Mouse (Mus musculus): ENCODE measurements at regions not wholly inside any gene's neighbourhood (a gene's known extent, or its start where the extent isn't known, plus 50 kb on each side); places are given as distances from the start of the nearest gene placed in this dataset.

- TF ChIP-seq ZC3H11A (IDR thresholded peaks at IDR 0.05; ENCODE audit: borderline replicate concordance, low read depth, low read length) = peak; percentile 57; the same call in 1 of the 2 replicates
- TF ChIP-seq MAFK (IDR thresholded peaks at IDR 0.05; ENCODE audit: insufficient read depth, low read depth, low read length) = no peak
- in situ Hi-C loops (cut with MboI; ENCODE audit: low sequenced_read_pairs in 2 of 2, unreplicated experiment in 2 of 2) = no loop called here
- no peaks in the 10 kb centered on the region for H3K36me3 ChIP-seq (ENCODE audit: control insufficient read depth, insufficient read depth, low read length, poor library complexity, severe bottlenecking)
- DNase-seq (ENCODE audit: low read depth, low spot score) = peak; percentile 19
- no peak overlapping the region for H3K27ac ChIP-seq (ENCODE audit: insufficient read depth, low read depth, low read length, poor library complexity, severe bottlenecking)
- H3K9me3 ChIP-seq (ENCODE audit: control insufficient read depth, insufficient read depth, low read depth, low read length) = no peaks in the 10 kb centered on the region
- H3K4me3 ChIP-seq (ENCODE audit: insufficient read depth in 1 of 2, low read depth in 1 of 2, low read length in 2 of 2, poor library complexity in 1 of 2, severe bottlenecking in 1 of 2) = no peak overlapping the region
- H3K9ac ChIP-seq (ENCODE audit: insufficient read depth, low read depth, low read length, poor library complexity, severe bottlenecking) = no peak overlapping the region
- H3K4me1 ChIP-seq (ENCODE audit: control insufficient read depth in 2 of 2, insufficient read depth in 2 of 2, low read length in 2 of 2, poor library complexity in 1 of 2) = no peaks in the 10 kb centered on the region
These were observed 675.6 kb downstream of the Adcyap1 start for GRCm38 (mm10) chr17:93874430-93874829.

- peak; percentile 16 for DNase-seq (ENCODE audit: low read depth, low spot score)
- no peak for TF ChIP-seq ZC3H11A (IDR thresholded peaks at IDR 0.05; ENCODE audit: borderline replicate concordance, low read depth, low read length)
- no peak for TF ChIP-seq HCFC1 (IDR thresholded peaks at IDR 0.05; ENCODE audit: borderline replicate concordance, insufficient read depth, low read length)
- TF ChIP-seq CHD2 (IDR thresholded peaks at IDR 0.05; ENCODE audit: low read depth, low read length) = no peak
- TF ChIP-seq ZNF384 (IDR thresholded peaks at IDR 0.05; ENCODE audit: low read depth, low read length) = no peak
- no peak for TF ChIP-seq MAFK (IDR thresholded peaks at IDR 0.05; ENCODE audit: insufficient read depth, low read depth, low read length)
- no peak overlapping the region for H3K9ac ChIP-seq (ENCODE audit: insufficient read depth, low read depth, low read length, poor library complexity, severe bottlenecking)
- H3K4me3 ChIP-seq (ENCODE audit: insufficient read depth in 1 of 2, low read depth in 1 of 2, low read length in 2 of 2, poor library complexity in 1 of 2, severe bottlenecking in 1 of 2) = no peak overlapping the region
- no peaks in the 10 kb centered on the region for H3K9me3 ChIP-seq (ENCODE audit: control insufficient read depth, insufficient read depth, low read depth, low read length)
- in situ Hi-C loops (cut with MboI; ENCODE audit: low sequenced_read_pairs in 2 of 2, unreplicated experiment in 2 of 2) = no loop called here
- no peak overlapping the region for H3K27ac ChIP-seq (ENCODE audit: insufficient read depth, low read depth, low read length, poor library complexity, severe bottlenecking)
- no peaks in the 10 kb centered on the region for H3K36me3 ChIP-seq (ENCODE audit: control insufficient read depth, insufficient read depth, low read length, poor library complexity, severe bottlenecking)
- peaks cover 0 to 2% of the 10 kb centered on the region in 2 experiments; a peak in 1 of 4 replicates for H3K4me1 ChIP-seq (ENCODE audit: control insufficient read depth in 2 of 2, insufficient read depth in 2 of 2, low read length in 2 of 2, poor library complexity in 1 of 2)
These were observed 706.8 kb downstream of the Adcyap1 start for GRCm38 (mm10) chr17:93905666-93906065.

- H3K4me1 ChIP-seq (ENCODE audit: control insufficient read depth in 2 of 2, insufficient read depth in 2 of 2, low read length in 2 of 2, poor library complexity in 1 of 2) = no peaks in the 10 kb centered on the region
- in situ Hi-C loops (cut with MboI; ENCODE audit: low sequenced_read_pairs in 2 of 2, unreplicated experiment in 2 of 2) = no loop called here
- TF ChIP-seq CHD2 (IDR thresholded peaks at IDR 0.05; ENCODE audit: low read depth, low read length) = no peak
- TF ChIP-seq ZC3H11A (IDR thresholded peaks at IDR 0.05; ENCODE audit: borderline replicate concordance, low read depth, low read length) = no peak
- no peak for TF ChIP-seq HCFC1 (IDR thresholded peaks at IDR 0.05; ENCODE audit: borderline replicate concordance, insufficient read depth, low read length)
- no peak for TF ChIP-seq MAFK (IDR thresholded peaks at IDR 0.05; ENCODE audit: insufficient read depth, low read depth, low read length)
- TF ChIP-seq ZNF384 (IDR thresholded peaks at IDR 0.05; ENCODE audit: low read depth, low read length) = no peak
- DNase-seq (ENCODE audit: low read depth, low spot score) = no peak
- no peaks in the 10 kb centered on the region for H3K36me3 ChIP-seq (ENCODE audit: control insufficient read depth, insufficient read depth, low read length, poor library complexity, severe bottlenecking)
- H3K27ac ChIP-seq (ENCODE audit: insufficient read depth, low read depth, low read length, poor library complexity, severe bottlenecking) = no peak overlapping the region
- H3K9me3 ChIP-seq (ENCODE audit: control insufficient read depth, insufficient read depth, low read depth, low read length) = no peaks in the 10 kb centered on the region
- no peak overlapping the region for H3K4me3 ChIP-seq (ENCODE audit: insufficient read depth in 1 of 2, low read depth in 1 of 2, low read length in 2 of 2, poor library complexity in 1 of 2, severe bottlenecking in 1 of 2)
- H3K9ac ChIP-seq (ENCODE audit: insufficient read depth, low read depth, low read length, poor library complexity, severe bottlenecking) = no peak overlapping the region
These were observed 723.6 kb downstream of the Adcyap1 start for GRCm38 (mm10) chr17:93922412-93922811.

- no peaks in the 10 kb centered on the region for H3K4me1 ChIP-seq (ENCODE audit: control insufficient read depth in 2 of 2, insufficient read depth in 2 of 2, low read length in 2 of 2, poor library complexity in 1 of 2)
- H3K27ac ChIP-seq (ENCODE audit: insufficient read depth, low read depth, low read length, poor library complexity, severe bottlenecking) = no peak overlapping the region
- in situ Hi-C loops (cut with MboI; ENCODE audit: low sequenced_read_pairs in 2 of 2, unreplicated experiment in 2 of 2) = no loop called here
- H3K9me3 ChIP-seq (ENCODE audit: control insufficient read depth, insufficient read depth, low read depth, low read length) = no peaks in the 10 kb centered on the region
- H3K9ac ChIP-seq (ENCODE audit: insufficient read depth, low read depth, low read length, poor library complexity, severe bottlenecking) = no peak overlapping the region
- no peak overlapping the region for H3K4me3 ChIP-seq (ENCODE audit: insufficient read depth in 1 of 2, low read depth in 1 of 2, low read length in 2 of 2, poor library complexity in 1 of 2, severe bottlenecking in 1 of 2)
- H3K36me3 ChIP-seq (ENCODE audit: control insufficient read depth, insufficient read depth, low read length, poor library complexity, severe bottlenecking) = no peaks in the 10 kb centered on the region
- DNase-seq (ENCODE audit: low read depth, low spot score) = no peak
- TF ChIP-seq HCFC1 (IDR thresholded peaks at IDR 0.05; ENCODE audit: borderline replicate concordance, insufficient read depth, low read length) (no peak), MAFK (IDR thresholded peaks at IDR 0.05; ENCODE audit: insufficient read depth, low read depth, low read length) (no peak), CHD2 (IDR thresholded peaks at IDR 0.05; ENCODE audit: low read depth, low read length) (no peak), ZC3H11A (IDR thresholded peaks at IDR 0.05; ENCODE audit: borderline replicate concordance, low read depth, low read length) (no peak), ZNF384 (IDR thresholded peaks at IDR 0.05; ENCODE audit: low read depth, low read length) (no peak)
These were observed 725.6 kb downstream of the Adcyap1 start for GRCm38 (mm10) chr17:93924223-93925006.
